Mouse (Mus musculus) lung, postnatal 0 days (tissue): ENCODE results near the gene Ppp2r2c.

Experiments used
- CTCF ChIP-seq: IDR thresholded peaks from 2 replicates; pipeline ENCODE4 v1.5.1; 2016; ENCODE audit warnings: antibody characterized with exemption, mild to moderate bottlenecking
- EP300 ChIP-seq: IDR thresholded peaks from 2 replicates; pipeline ENCODE4 v1.6.1; 2016; ENCODE audit warnings: antibody characterized with exemption, mild to moderate bottlenecking, control low read depth

DNA sequence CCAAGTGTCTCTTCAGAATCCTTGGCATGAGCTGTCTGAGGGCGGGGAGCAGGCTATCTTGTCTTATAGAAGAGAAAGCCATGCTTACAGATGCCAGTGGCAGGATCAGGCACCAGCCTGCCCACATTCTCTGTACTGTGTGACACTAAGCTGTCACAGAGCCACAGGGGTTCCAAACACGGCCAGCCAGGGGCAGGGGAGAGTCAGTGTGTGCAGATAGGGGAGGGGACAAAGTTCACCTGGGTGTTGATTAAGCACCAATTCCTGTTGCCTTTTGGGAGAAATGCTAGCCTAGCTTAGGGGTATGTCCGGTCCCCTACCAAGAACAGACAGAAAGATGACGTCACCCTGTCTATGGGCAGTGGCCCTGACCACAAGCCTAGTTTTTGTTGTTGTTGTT lies 39.2 kb upstream of the Ppp2r2c start:
- TF ChIP-seq EP300 (no peak), CTCF (no peak)
